Mouse (Mus musculus): Measurements from ENCODE around the gene Triobp.

Triobp gene

GRCm38 (mm10) chr15:78971626-78972025 lies 24.1 kb downstream of the Triobp start:
- DNase-seq: no peak

- DNase-seq: no peak
Measured at GRCm38 (mm10) chr15:78973950-78974349, 26.4 kb downstream of the Triobp start.

- DNase-seq: no peak
Measured at GRCm38 (mm10) chr15:78977676-78978159, 30.2 kb downstream of the Triobp start.

GRCm38 (mm10) chr15:78978875-78979274 lies 31.4 kb downstream of the Triobp start:
- DNase-seq: no peak

- no peak for DNase-seq
Measured at GRCm38 (mm10) chr15:78980084-78980483, 32.6 kb downstream of the Triobp start.

GRCm38 (mm10) chr15:78982658-78983435 lies 35.3 kb downstream of the Triobp start:
- peak; percentile 80 to 86 for DNase-seq

- peak; percentile 49 to 60 for DNase-seq
Measured at GRCm38 (mm10) chr15:78983436-78984285, 36.1 kb downstream of the Triobp start.

GRCm38 (mm10) chr15:78984286-78984778 lies 36.8 kb downstream of the Triobp start:
- DNase-seq: no peak

GRCm38 (mm10) chr15:78986536-78987220 lies 39.2 kb downstream of the Triobp start:
- no peak for DNase-seq

- DNase-seq: peak in 1 of 2 experiments; percentile 11
Measured at GRCm38 (mm10) chr15:78988499-78988971, 41.0 kb downstream of the Triobp start.

- DNase-seq: no peak
Measured at GRCm38 (mm10) chr15:78989152-78990092, 41.9 kb downstream of the Triobp start.

- DNase-seq: no peak
Measured at GRCm38 (mm10) chr15:78990093-78990463, 42.6 kb downstream of the Triobp start.

GRCm38 (mm10) chr15:78990970-78991525 lies 43.5 kb downstream of the Triobp start:
- no peak for DNase-seq

- no peak for DNase-seq
Measured at GRCm38 (mm10) chr15:78992235-78992634, 44.7 kb downstream of the Triobp start.

GRCm38 (mm10) chr15:78992925-78993324 lies 45.4 kb downstream of the Triobp start:
- no peak for DNase-seq

- DNase-seq: no peak
Measured at GRCm38 (mm10) chr15:78995916-78996315, 48.4 kb downstream of the Triobp start.

- no peak for DNase-seq
Measured at GRCm38 (mm10) chr15:78996663-78997062, 49.1 kb downstream of the Triobp start.

GRCm38 (mm10) chr15:78998348-78998747 lies 50.8 kb downstream of the Triobp start:
- no peak for DNase-seq

- DNase-seq: no peak
Measured at GRCm38 (mm10) chr15:78999586-78999985, 52.1 kb downstream of the Triobp start.

- DNase-seq: no peak
Measured at GRCm38 (mm10) chr15:79000357-79000791, 52.9 kb downstream of the Triobp start.

GRCm38 (mm10) chr15:79001559-79001958 lies 54.0 kb downstream of the Triobp start:
- DNase-seq: no peak

Data from spleen, adult 18-20 months (tissue).